Mouse (Mus musculus) MEL (cell line): ENCODE results near the gene Scn8a. TPM values are rescaled to one million over a fixed set of nuclear protein-coding genes. Genes with fewer than 3 reads are reported as not detected.

ENCODE experiments used
- DNase-seq: peaks from one replicate; pipeline ENCODE4 v3.0.0; 2011; ENCODE audit warnings: low read depth, low spot score
- H3K27ac ChIP-seq: 2 replicates; pipeline ENCODE4 v1.5.1; 2012; ENCODE audit warnings: low read depth, mild to moderate bottlenecking, control low read depth, low read length, moderate library complexity; ENCODE audit not compliant: control insufficient read depth
- H3K27me3 ChIP-seq, 2 experiments: fragments of 150-350 bp in 1 of 2; sonication (generic) in 1 of 2; 2 replicates each; pipeline ENCODE4 v1.6.1; 2012; ENCODE audit warnings: low read length in 2 of 2, mild to moderate bottlenecking in 2 of 2, improper control_type of control experiment in 1 of 2, moderate library complexity in 1 of 2; ENCODE audit not compliant: insufficient read depth in 2 of 2, control insufficient read depth in 1 of 2
- H3K36me3 ChIP-seq, 2 experiments: 2 replicates each; pipeline ENCODE4 v1.6.1; 2012 to 2014; ENCODE audit warnings: low read length in 2 of 2, improper control_type of control experiment in 1 of 2, inconsistent platforms in 1 of 2, mild to moderate bottlenecking in 1 of 2; ENCODE audit not compliant: insufficient read depth in 2 of 2, control insufficient read depth in 1 of 2
- H3K4me1 ChIP-seq, 2 experiments: fragments of 150-350 bp in 1 of 2; sonication (generic) in 1 of 2; 2 replicates each; pipeline ENCODE4 v1.6.1; 2012; ENCODE audit warnings: low read length in 2 of 2, improper control_type of control experiment in 1 of 2, mild to moderate bottlenecking in 1 of 2; ENCODE audit not compliant: insufficient read depth in 2 of 2, control insufficient read depth in 1 of 2
- H3K4me3 ChIP-seq, 2 experiments: fragments of 150-350 bp in 1 of 2; sonication (generic) in 1 of 2; 2 replicates each; pipeline ENCODE4 v1.5.1; 2012; ENCODE audit warnings: low read depth in 2 of 2, low read length in 2 of 2, mild to moderate bottlenecking in 2 of 2, moderate library complexity in 2 of 2, control low read depth in 1 of 2, improper control_type of control experiment in 1 of 2; ENCODE audit not compliant: control insufficient read depth in 1 of 2, insufficient read depth in 1 of 2
- H3K79me2 ChIP-seq: 2 replicates; pipeline ENCODE4 v1.6.1; 2012; ENCODE audit warnings: mild to moderate bottlenecking, low read length, moderate library complexity; ENCODE audit not compliant: control insufficient read depth, poor library complexity, insufficient read depth
- H3K9ac ChIP-seq: 2 replicates; pipeline ENCODE4 v1.6.1; 2012; ENCODE audit warnings: low read depth, mild to moderate bottlenecking, control low read depth, low read length, moderate library complexity; ENCODE audit not compliant: control insufficient read depth, poor library complexity, severe bottlenecking
- H3K9me3 ChIP-seq: fragments of 150-350 bp; sonication (generic); replicated peaks from 2 replicates; pipeline ENCODE4 v1.6.1; 2012; ENCODE audit warnings: mild to moderate bottlenecking, low read length, improper control_type of control experiment, moderate library complexity; ENCODE audit not compliant: insufficient read depth
- CTCF ChIP-seq, 3 experiments: IDR thresholded peaks in 2 of 3; conservative IDR thresholded peaks in 1 of 3; 2 replicates each; pipeline ENCODE4 v1.5.1; 2011 to 2012; ENCODE audit warnings: low read length in 3 of 3, low read depth in 2 of 3, mild to moderate bottlenecking in 2 of 3, improper control_type of control experiment in 1 of 3, inconsistent platforms in 1 of 3, mixed read lengths in 1 of 3, moderate library complexity in 1 of 3; ENCODE audit not compliant: control insufficient read depth in 1 of 3, insufficient read depth in 1 of 3, poor library complexity in 1 of 3, severe bottlenecking in 1 of 3
- ELF1 ChIP-seq: IDR thresholded peaks from 2 replicates; pipeline ENCODE4 v1.6.1; 2014; ENCODE audit warnings: low read depth, mild to moderate bottlenecking, inconsistent platforms, low read length, improper control_type of control experiment, moderate library complexity
- ETS1 ChIP-seq: IDR thresholded peaks from 2 replicates; pipeline ENCODE4 v1.6.1; 2012; ENCODE audit warnings: low read depth, mild to moderate bottlenecking, inconsistent platforms, low read length, improper control_type of control experiment, moderate library complexity
- GATA1 ChIP-seq: IDR thresholded peaks from 2 replicates; pipeline ENCODE4 v1.6.1; 2011; ENCODE audit warnings: low read depth, low read length, improper control_type of control experiment
- MAX ChIP-seq: IDR thresholded peaks from 2 replicates; pipeline ENCODE4 v1.6.1; 2011; ENCODE audit warnings: low read length, improper control_type of control experiment
- MAZ ChIP-seq: IDR thresholded peaks from 2 replicates; pipeline ENCODE4 v1.6.1; 2012; ENCODE audit warnings: low read depth, mild to moderate bottlenecking, inconsistent platforms, low read length, improper control_type of control experiment
- MEF2A ChIP-seq: IDR thresholded peaks from 2 replicates; pipeline ENCODE4 v1.6.1; 2014; ENCODE audit warnings: low read depth, mild to moderate bottlenecking, inconsistent platforms, low read length, improper control_type of control experiment; ENCODE audit not compliant: poor library complexity, insufficient replicate concordance, severe bottlenecking; ENCODE audit errors: extremely low read depth
- POLR2A ChIP-seq, 2 experiments: IDR thresholded peaks; 2 replicates each; pipeline ENCODE4 v1.6.1; 2011 to 2012; ENCODE audit warnings: low read length in 2 of 2, mild to moderate bottlenecking in 2 of 2, control low read depth in 1 of 2, improper control_type of control experiment in 1 of 2, low read depth in 1 of 2, moderate library complexity in 1 of 2; ENCODE audit not compliant: control insufficient read depth in 1 of 2, insufficient read depth in 1 of 2, poor library complexity in 1 of 2
- RAD21 ChIP-seq: IDR thresholded peaks from 2 replicates; pipeline ENCODE4 v1.6.1; 2011; ENCODE audit warnings: mild to moderate bottlenecking, low read depth, low read length, improper control_type of control experiment
- SMC3 ChIP-seq: IDR thresholded peaks from 2 replicates; pipeline ENCODE4 v1.6.1; 2011; ENCODE audit warnings: low read depth, low read length, improper control_type of control experiment
- TBP ChIP-seq: IDR thresholded peaks from 2 replicates; pipeline ENCODE4 v1.8.0; 2011; ENCODE audit warnings: low read depth, low read length, improper control_type of control experiment
- ZMIZ1 ChIP-seq: IDR thresholded peaks from 2 replicates; pipeline ENCODE4 v1.6.1; 2012; ENCODE audit warnings: low read depth, mild to moderate bottlenecking, inconsistent platforms, low read length, improper control_type of control experiment, moderate library complexity
- polyA plus RNA-seq, 2 experiments: library from polyadenylated mRNA; stranded (reverse) in 1 of 2; unstranded in 1 of 2; fragments of >175 nt in 1 of 2; fragments of >200 nt in 1 of 2; gene quantifications; 2 replicates each; pipeline versions ENCODE4 v1.2.1 to v1.2.4; 2012; ENCODE audit warnings: low replicate concordance in 2 of 2, low read depth in 1 of 2; ENCODE audit not compliant: insufficient read length in 2 of 2, insufficient read depth in 1 of 2, missing spikeins in 1 of 2
- total RNA-seq: library from RNA; depleted of rRNA; stranded (reverse); fragments of 300-350 nt; gene quantifications from 2 replicates; pipeline ENCODE4 v1.2.3, GENCODE M21; 2012

The Scn8a gene
- total and polyA plus RNA-seq, 3 experiments = 0.01 to 0.08 TPM; not detected in 1

- no peaks in the 10 kb centered on the region for H3K27me3 ChIP-seq
- TF ChIP-seq SMC3 = no peak
- no peak for TF ChIP-seq GATA1
- TF ChIP-seq ZMIZ1 = no peak
- no peak for TF ChIP-seq TBP
- no peak for TF ChIP-seq RAD21
- no peak for TF ChIP-seq POLR2A (IDR thresholded peaks at IDR 0.05; ENCODE audit: control insufficient read depth in 1 of 2, insufficient read depth in 1 of 2, low read depth in 1 of 2, low read length in 2 of 2, poor library complexity in 1 of 2)
- H3K36me3 ChIP-seq = no peaks in the 10 kb centered on the region
- H3K9me3 ChIP-seq = no peaks in the 10 kb centered on the region
- no peak for DNase-seq
- H3K9ac ChIP-seq = no peak overlapping the region
- H3K79me2 ChIP-seq = no peaks in the 10 kb centered on the region
- H3K4me3 ChIP-seq = no peak overlapping the region
- H3K4me1 ChIP-seq = no peaks in the 10 kb centered on the region
- no peak overlapping the region for H3K27ac ChIP-seq
These were observed 184.9 kb downstream of the Scn8a start for GRCm38 (mm10) chr15:101054541-101054940.

GRCm38 (mm10) chr15:101056225-101056624 is 186.6 kb downstream of the Scn8a start:
- TF ChIP-seq ZMIZ1 (no peak), RAD21 (peak; percentile 39), SMC3 (peak; percentile 52), CTCF (IDR thresholded peaks at IDR 0.05 in 2 of 3, conservative IDR thresholded peaks at IDR 0.05 in 1 of 3; ENCODE audit: control insufficient read depth in 1 of 3, insufficient read depth in 1 of 3, low read depth in 2 of 3, low read length in 3 of 3, poor library complexity in 1 of 3, severe bottlenecking in 1 of 3) (peak; percentile 35 to 53 (median 46); a peak in 5 of 6 replicates)
- TF ChIP-seq, all 39 proteins: peak for 3
- no peaks in the 10 kb centered on the region for H3K4me1 ChIP-seq
- peak; percentile 42 for DNase-seq
- H3K79me2 ChIP-seq = no peaks in the 10 kb centered on the region
- no peaks in the 10 kb centered on the region for H3K9me3 ChIP-seq
- no peak overlapping the region for H3K9ac ChIP-seq
- H3K4me3 ChIP-seq = no peak overlapping the region
- no peaks in the 10 kb centered on the region for H3K27me3 ChIP-seq
- no peaks in the 10 kb centered on the region for H3K36me3 ChIP-seq
- no peak overlapping the region for H3K27ac ChIP-seq

- no peak overlapping the region for H3K27ac ChIP-seq
- H3K9ac ChIP-seq = no peak overlapping the region
- H3K4me3 ChIP-seq = no peak overlapping the region
- no peak for DNase-seq
- H3K9me3 ChIP-seq = no peaks in the 10 kb centered on the region
- no peaks in the 10 kb centered on the region for H3K27me3 ChIP-seq
- no peaks in the 10 kb centered on the region for H3K36me3 ChIP-seq
- no peaks in the 10 kb centered on the region for H3K4me1 ChIP-seq
- H3K79me2 ChIP-seq = no peaks in the 10 kb centered on the region
- TF ChIP-seq ZMIZ1 (no peak), TBP (no peak), ETS1 (no peak), ELF1 (no peak), MAX (no peak), MEF2A (no peak), MAZ (no peak)
These were observed 190.1 kb downstream of the Scn8a start for GRCm38 (mm10) chr15:101059570-101060279.
